Mouse (Mus musculus) ES-CJ7 (cell line): ENCODE data around the gene D430041D05Rik.

Experiments used
- DNase-seq: peaks from one replicate; pipeline ENCODE4 v3.0.0; 2011; ENCODE audit warnings: low read depth, low spot score

The D430041D05Rik gene

GRCm38 (mm10) chr2:104282835-104283234 lies 128.0 kb downstream of the D430041D05Rik start:
- DNase-seq: no peak

- DNase-seq: no peak
These were observed 143.8 kb downstream of the D430041D05Rik start for GRCm38 (mm10) chr2:104267049-104267448.

GRCm38 (mm10) chr2:104261741-104262067 lies 149.1 kb downstream of the D430041D05Rik start:
- DNase-seq: no peak

- no peak for DNase-seq
These were observed 149.7 kb downstream of the D430041D05Rik start for GRCm38 (mm10) chr2:104260920-104261740.

GRCm38 (mm10) chr2:104256585-104256984 lies 154.2 kb downstream of the D430041D05Rik start:
- no peak for DNase-seq

GRCm38 (mm10) chr2:104254944-104255343 lies 155.9 kb downstream of the D430041D05Rik start:
- DNase-seq: no peak

- no peak for DNase-seq
These were observed 157.5 kb downstream of the D430041D05Rik start for GRCm38 (mm10) chr2:104253341-104253740.

GRCm38 (mm10) chr2:104251647-104252046 lies 159.2 kb downstream of the D430041D05Rik start:
- no peak for DNase-seq

- DNase-seq: no peak
These were observed 161.0 kb downstream of the D430041D05Rik start for GRCm38 (mm10) chr2:104249856-104250255.

- no peak for DNase-seq
These were observed 164.0 kb downstream of the D430041D05Rik start for GRCm38 (mm10) chr2:104246851-104247250.

- no peak for DNase-seq
These were observed 168.8 kb downstream of the D430041D05Rik start for GRCm38 (mm10) chr2:104242055-104242454.

- no peak for DNase-seq
These were observed 173.7 kb downstream of the D430041D05Rik start for GRCm38 (mm10) chr2:104237141-104237540.

- no peak for DNase-seq
These were observed 180.4 kb downstream of the D430041D05Rik start for GRCm38 (mm10) chr2:104230444-104230843.

- no peak for DNase-seq
These were observed 184.8 kb downstream of the D430041D05Rik start for GRCm38 (mm10) chr2:104226057-104226456.

- peak; percentile 17 for DNase-seq
These were observed 191.0 kb downstream of the D430041D05Rik start for GRCm38 (mm10) chr2:104219733-104220391.

GRCm38 (mm10) chr2:104218588-104219065 lies 192.2 kb downstream of the D430041D05Rik start:
- no peak for DNase-seq

- DNase-seq: no peak
These were observed 192.7 kb downstream of the D430041D05Rik start for GRCm38 (mm10) chr2:104218114-104218513.

GRCm38 (mm10) chr2:104209408-104209807 lies 201.4 kb downstream of the D430041D05Rik start:
- DNase-seq: no peak

- no peak for DNase-seq
These were observed 202.4 kb downstream of the D430041D05Rik start for GRCm38 (mm10) chr2:104208415-104208814.

GRCm38 (mm10) chr2:104207948-104208347 lies 202.9 kb downstream of the D430041D05Rik start:
- DNase-seq: peak; percentile 80

GRCm38 (mm10) chr2:104205623-104206022 lies 205.2 kb downstream of the D430041D05Rik start:
- no peak for DNase-seq

- peak; percentile 16 for DNase-seq
These were observed 210.6 kb downstream of the D430041D05Rik start for GRCm38 (mm10) chr2:104200211-104200610.

- DNase-seq: no peak
These were observed 212.6 kb downstream of the D430041D05Rik start for GRCm38 (mm10) chr2:104198186-104198585.
